Mouse (Mus musculus) embryonic facial prominence, embryonic 14.5 days (tissue): Measurements from ENCODE around the gene Rbck1. TPM values are rescaled to one million over a fixed set of nuclear protein-coding genes. Genes with fewer than 3 reads are reported as not detected.
"Not testable (repeated sequence)": the region's sequence is repeated elsewhere in the genome, so short reads cannot be mapped to it uniquely, and the experiment has no call there.

Source experiments
- ATAC-seq: fragments of 200-750 bp; cut with Nextera tagmentation; 2 replicates; pipeline ENCODE4 v1.8.0; 2017; ENCODE audit warnings: low read depth, moderate number of reproducible peaks, moderate TSS enrichment
- DNase-seq: peaks from one replicate; pipeline ENCODE4 v3.0.0-alpha.2; 2015; ENCODE audit warnings: low spot score
- H3K27ac ChIP-seq: fragments of 300-500 bp; sonication (generic); replicated peaks from 2 replicates; pipeline ENCODE4 v1.5.1; 2014; ENCODE audit warnings: low read depth, mild to moderate bottlenecking, low read length, moderate library complexity
- H3K27me3 ChIP-seq: fragments of 300-500 bp; sonication (generic); replicated peaks from 2 replicates; pipeline ENCODE4 v1.6.1; 2014; ENCODE audit warnings: low read length; ENCODE audit not compliant: control insufficient read depth, insufficient read depth
- H3K36me3 ChIP-seq: fragments of 300-500 bp; sonication (generic); 2 replicates; pipeline ENCODE4 v1.6.1; 2014; ENCODE audit warnings: low read length, mixed read lengths; ENCODE audit not compliant: control insufficient read depth, insufficient read depth
- H3K4me1 ChIP-seq: fragments of 300-500 bp; sonication (generic); 2 replicates; pipeline ENCODE4 v1.6.1; 2014; ENCODE audit warnings: antibody characterized with exemption, low read length; ENCODE audit not compliant: control insufficient read depth, insufficient read depth
- H3K4me2 ChIP-seq: fragments of 300-500 bp; sonication (generic); 2 replicates; pipeline ENCODE4 v1.6.1; 2014; ENCODE audit warnings: low read depth, mild to moderate bottlenecking, low read length, moderate library complexity, mixed read lengths
- H3K4me3 ChIP-seq: fragments of 300-500 bp; sonication (generic); 2 replicates; pipeline ENCODE4 v1.5.1; 2014; ENCODE audit warnings: low read depth, mild to moderate bottlenecking, low read length
- H3K9ac ChIP-seq: fragments of 300-500 bp; sonication (generic); 2 replicates; pipeline ENCODE4 v1.6.1; 2014; ENCODE audit warnings: low read depth, mild to moderate bottlenecking, low read length, moderate library complexity, mixed read lengths
- H3K9me3 ChIP-seq: fragments of 300-500 bp; sonication (generic); 2 replicates; pipeline ENCODE4 v1.6.1; 2016; ENCODE audit warnings: low read length; ENCODE audit not compliant: control insufficient read depth
- WGBS: fragments of 180-500 bp; shearing (Covaris S2); extraction: QIAGEN DNeasy Blood & Tissue Kit; methylation state at CpG from one replicate; pipeline ENCODE4 v1.1.7; 2014; 5-methylcytosine and 5-hydroxymethylcytosine counted together
- polyA plus RNA-seq: library from polyadenylated mRNA; unstranded; fragments of >200 nt; fragmentation: Nextera tagmentation; extraction: Ambion mirVana; gene quantifications from 2 replicates; pipeline ENCODE4 v1.2.1, GENCODE M21; 2014

Rbck1 gene
- polyA plus RNA-seq, 1 experiment from 2014 or later: 79.5 TPM

GRCm38 (mm10) chr2:152363245-152364147 lies 31.0 kb upstream of the Rbck1 start:
- DNase-seq: peak; percentile 90
- no peaks in the 10 kb centered on the region for H3K4me1 ChIP-seq
- no peaks in the 10 kb centered on the region for H3K27me3 ChIP-seq
- H3K4me3 ChIP-seq: peak overlapping the region; percentile 11; the same call in 1 of the 2 replicates
- H3K36me3 ChIP-seq: no peaks in the 10 kb centered on the region
- H3K4me2 ChIP-seq: peak overlapping the region; percentile 47
- H3K9ac ChIP-seq: peak overlapping the region; percentile 12; the same call in 1 of the 2 replicates
- WGBS: 11% methylated on average over 17 of the region's 17 CpGs
- no peaks in the 10 kb centered on the region for H3K9me3 ChIP-seq
- ATAC-seq: peak; percentile 82
- no peak overlapping the region for H3K27ac ChIP-seq

GRCm38 (mm10) chr2:152361193-152361592 lies 28.7 kb upstream of the Rbck1 start:
- no peak overlapping the region for H3K4me2 ChIP-seq
- no peak overlapping the region for H3K4me3 ChIP-seq
- ATAC-seq (no peak), DNase-seq (no peak)
- no peak overlapping the region for H3K9ac ChIP-seq
- H3K9me3 ChIP-seq: no peaks in the 10 kb centered on the region
- no peak overlapping the region for H3K27ac ChIP-seq
- H3K27me3 ChIP-seq: no peaks in the 10 kb centered on the region
- WGBS: 89% methylated on average over 8 of the region's 8 CpGs
- no peaks in the 10 kb centered on the region for H3K36me3 ChIP-seq
- no peaks in the 10 kb centered on the region for H3K4me1 ChIP-seq

- Histone ChIP-seq H3K4me2 (no peak overlapping the region), H3K27ac (no peak overlapping the region), H3K4me1 (no peaks in the 10 kb centered on the region), H3K36me3 (no peaks in the 10 kb centered on the region), H3K4me3 (no peak overlapping the region), H3K27me3 (no peaks in the 10 kb centered on the region), H3K9me3 (no peaks in the 10 kb centered on the region), H3K9ac (0 out of 2 replicates have a peak overlapping the region, but pooled peaks have one; percentile 15)
- ATAC-seq: no peak
- DNase-seq: peak; percentile 24
- 44% methylated on average over 7 of the region's 7 CpGs for WGBS
Observed at GRCm38 (mm10) chr2:152360271-152360775, 27.9 kb upstream of the Rbck1 start.

- Histone ChIP-seq H3K36me3 (no peaks in the 10 kb centered on the region), H3K27ac (no peak overlapping the region), H3K27me3 (no peaks in the 10 kb centered on the region), H3K4me2 (no peak overlapping the region), H3K4me3 (no peak overlapping the region), H3K4me1 (no peaks in the 10 kb centered on the region), H3K9ac (no peak overlapping the region), H3K9me3 (no peaks in the 10 kb centered on the region)
- WGBS: 65% methylated on average over 4 of the region's 5 CpGs
- ATAC-seq (no peak), DNase-seq (no peak)
Observed at GRCm38 (mm10) chr2:152359616-152360015, 27.2 kb upstream of the Rbck1 start.

GRCm38 (mm10) chr2:152358977-152359376 lies 26.5 kb upstream of the Rbck1 start:
- WGBS: 70% methylated on average over 5 of the region's 5 CpGs
- H3K4me3 ChIP-seq, H3K27ac ChIP-seq, H3K9ac ChIP-seq, H3K9me3 ChIP-seq, H3K4me2 ChIP-seq, H3K36me3 ChIP-seq, DNase-seq, ATAC-seq, H3K4me1 ChIP-seq, H3K27me3 ChIP-seq: not testable (repeated sequence)

GRCm38 (mm10) chr2:152357254-152357653 lies 24.8 kb upstream of the Rbck1 start:
- no peak overlapping the region for H3K4me3 ChIP-seq
- 86% methylated on average over 3 of the region's 3 CpGs for WGBS
- H3K4me2 ChIP-seq: no peak overlapping the region

GRCm38 (mm10) chr2:152349842-152350540 lies 17.5 kb upstream of the Rbck1 start:
- Histone ChIP-seq H3K36me3 (no peaks in the 10 kb centered on the region), H3K9me3 (no peaks in the 10 kb centered on the region), H3K9ac (no peak overlapping the region), H3K27ac (no peak overlapping the region), H3K4me1 (no peaks in the 10 kb centered on the region), H3K4me3 (no peak overlapping the region), H3K4me2 (no peak overlapping the region), H3K27me3 (no peaks in the 10 kb centered on the region)
- ATAC-seq: peak; percentile 70; the same call in 1 of the 2 replicates
- 83% methylated on average over 8 of the region's 8 CpGs for WGBS
- peak; percentile 86 for DNase-seq

More at GRCm38 (mm10) chr2:152357254-152357653, 24.8 kb upstream of the Rbck1 start:
- no peaks in the 10 kb centered on the region for H3K27me3 ChIP-seq
- H3K4me1 ChIP-seq: no peaks in the 10 kb centered on the region
- no peak overlapping the region for H3K9ac ChIP-seq
- DNase-seq (no peak), ATAC-seq (no peak)
- no peaks in the 10 kb centered on the region for H3K9me3 ChIP-seq
- H3K27ac ChIP-seq: no peak overlapping the region
- no peaks in the 10 kb centered on the region for H3K36me3 ChIP-seq

- H3K9ac ChIP-seq: no peak overlapping the region
- no peak overlapping the region for H3K4me3 ChIP-seq
- no peaks in the 10 kb centered on the region for H3K27me3 ChIP-seq
- no peak overlapping the region for H3K27ac ChIP-seq
- H3K9me3 ChIP-seq: no peaks in the 10 kb centered on the region
- ATAC-seq (no peak), DNase-seq (no peak)
- WGBS: 78% methylated on average over 6 of the region's 6 CpGs
- no peaks in the 10 kb centered on the region for H3K4me1 ChIP-seq
- no peak overlapping the region for H3K4me2 ChIP-seq
- H3K36me3 ChIP-seq: no peaks in the 10 kb centered on the region
Observed at GRCm38 (mm10) chr2:152349205-152349604, 16.8 kb upstream of the Rbck1 start.
